In genomic region chr6:91236429-91236828, GRCm38 (mm10) we compare ENCODE assay signal across 15 mouse cellular contexts. TPM values are rescaled to one million over a fixed set of nuclear protein-coding genes. Genes with fewer than 3 reads are reported as not detected.
DNase-seq lines count a peak whose midpoint lies in the region; ATAC-seq and TF ChIP-seq lines count a peak whose summit lies in the region.
"Had no signal": no experiment of that assay in that cellular context is flagged by ENCODE, and none has a peak within 500 bp of the region (broad histone marks: within the 10 kb centered on the region; RNA-seq: fewer than 3 reads in every experiment).

No protein-coding gene starts in this region.

- no peaks in the 10 kb centered on the region for H3K79me2 ChIP-seq in MEL (ENCODE audit: control insufficient read depth, insufficient read depth, low read length, poor library complexity)

- no peak for TF ChIP-seq POLR2A in MEL (IDR thresholded peaks at IDR 0.05; ENCODE audit: control insufficient read depth in 1 of 2, insufficient read depth in 1 of 2, low read depth in 1 of 2, low read length in 2 of 2, poor library complexity in 1 of 2)

- no peak overlapping the region for H3K4me3 ChIP-seq in gastrocnemius, adult 2 months
- H3K4me3 ChIP-seq in MEL (ENCODE audit: control insufficient read depth in 1 of 2, insufficient read depth in 1 of 2, low read depth in 2 of 2, low read length in 2 of 2), result peak overlapping the region; percentile 9 to 33; a peak in 1 of 4 replicates
- no peak overlapping the region for H3K4me3 ChIP-seq in embryonic facial prominence, embryonic 11.5 days (ENCODE audit: low read depth, low read length)
- H3K4me3 ChIP-seq in limb, embryonic 11.5 days (ENCODE audit: low read depth, low read length), result no peak overlapping the region
- H3K4me3 ChIP-seq: left cerebral cortex, adult 2 months; midbrain, embryonic 12.5 days had no signal

- peak; percentile 78 for ATAC-seq in embryonic facial prominence, embryonic 11.5 days (replicated peaks; ENCODE audit: insufficient number of reproducible peaks, low FRiP score, low TSS enrichment, low read depth)
- peak; percentile 78 for ATAC-seq in limb, embryonic 11.5 days (ENCODE audit: insufficient number of reproducible peaks, low FRiP score, low TSS enrichment, low read depth)
- ATAC-seq in megakaryocyte-erythroid progenitor cell, adult 5-6 weeks (replicated peaks; ENCODE audit: low FRiP score, low TSS enrichment, poor library complexity, severe bottlenecking), result no peak
- no peak for ATAC-seq in granulocyte monocyte progenitor cell, adult 5-6 weeks (replicated peaks; ENCODE audit: poor library complexity, severe bottlenecking)

- DNase-seq in gastrocnemius, adult 2 months, result peak; percentile 68
- no peak for DNase-seq in gastrocnemius, postnatal 10 days
- peak; percentile 56 for DNase-seq in MEL (ENCODE audit: low read depth, low spot score)
- DNase-seq in embryonic facial prominence, embryonic 11.5 days (ENCODE audit: low spot score), result peak; percentile 93
- DNase-seq in limb, embryonic 11.5 days (ENCODE audit: low spot score), result peak; percentile 89
- DNase-seq in spleen, postnatal 4 days (ENCODE audit: low spot score in 2 of 2), result no peak
- DNase-seq: B cell, adult 2 months; kidney, postnatal 25 days; lung, embryonic 14.5 days; thymus, adult 18-20 months had no signal

- no peak for TF ChIP-seq EP300 in MEL (IDR thresholded peaks at IDR 0.05; ENCODE audit: low read depth in 1 of 2, low read length in 2 of 2)

- peaks cover 0 to 11% of the 10 kb centered on the region in 2 experiments; a peak in 2 of 4 replicates for H3K36me3 ChIP-seq in MEL (ENCODE audit: control insufficient read depth in 1 of 2, insufficient read depth in 2 of 2, low read length in 2 of 2)
- H3K36me3 ChIP-seq in embryonic facial prominence, embryonic 11.5 days (replicated peaks; ENCODE audit: control insufficient read depth, insufficient read depth, low read depth, low read length), result peaks cover 3% of the 10 kb centered on the region; the same call in 1 of the 2 replicates
- no peaks in the 10 kb centered on the region; the same call in 1 of the 2 replicates for H3K36me3 ChIP-seq in limb, embryonic 11.5 days (ENCODE audit: control insufficient read depth, insufficient read depth, low read length)
- H3K36me3 ChIP-seq: midbrain, embryonic 12.5 days had no signal

- H3K9ac ChIP-seq in MEL (ENCODE audit: control insufficient read depth, low read depth, low read length, poor library complexity, severe bottlenecking), result peak overlapping the region; percentile 50
- H3K9ac ChIP-seq in embryonic facial prominence, embryonic 11.5 days (replicated peaks; ENCODE audit: low read length), result no peak overlapping the region
- H3K9ac ChIP-seq in limb, embryonic 11.5 days (ENCODE audit: low read length), result no peak overlapping the region
- H3K9ac ChIP-seq: lung, embryonic 14.5 days; midbrain, embryonic 12.5 days had no signal

- peak overlapping the region; percentile 30 for H3K4me2 ChIP-seq in embryonic facial prominence, embryonic 11.5 days (ENCODE audit: low read depth, low read length)
- peak overlapping the region; percentile 25; the same call in 1 of the 2 replicates for H3K4me2 ChIP-seq in limb, embryonic 11.5 days (ENCODE audit: low read depth, severe bottlenecking)
- H3K4me2 ChIP-seq: lung, embryonic 14.5 days; midbrain, embryonic 12.5 days had no signal

- peaks cover 3 to 24% of the 10 kb centered on the region in 2 experiments; a peak in 3 of 4 replicates for H3K4me1 ChIP-seq in MEL (ENCODE audit: control insufficient read depth in 1 of 2, insufficient read depth in 2 of 2, low read length in 2 of 2)
- peaks cover 18% of the 10 kb centered on the region for H3K4me1 ChIP-seq in embryonic facial prominence, embryonic 11.5 days (ENCODE audit: control insufficient read depth, insufficient read depth, low read length)
- H3K4me1 ChIP-seq in limb, embryonic 11.5 days (ENCODE audit: control insufficient read depth, insufficient read depth, low read length), result peaks cover 32% of the 10 kb centered on the region

- WGBS in embryonic facial prominence, embryonic 11.5 days, result 23% methylated on average over 6 of the region's 6 CpGs
- WGBS in limb, embryonic 11.5 days, result 17% methylated on average over 6 of the region's 6 CpGs

- TF ChIP-seq CTCF in gastrocnemius, adult 2 months (IDR thresholded peaks at IDR 0.05), result no peak
- no peak for TF ChIP-seq CTCF in MEL (IDR thresholded peaks at IDR 0.05 in 2 of 3, conservative IDR thresholded peaks at IDR 0.05 in 1 of 3; ENCODE audit: control insufficient read depth in 1 of 3, insufficient read depth in 1 of 3, low read depth in 2 of 3, low read length in 3 of 3, poor library complexity in 1 of 3, severe bottlenecking in 1 of 3)

- peak overlapping the region; percentile 60 for H3K27ac ChIP-seq in gastrocnemius, adult 2 months
- peak overlapping the region; percentile 69 for H3K27ac ChIP-seq in MEL (ENCODE audit: control insufficient read depth, low read depth, low read length)
- peak overlapping the region; percentile 78 for H3K27ac ChIP-seq in embryonic facial prominence, embryonic 11.5 days (replicated peaks; ENCODE audit: low read depth, low read length)
- H3K27ac ChIP-seq in limb, embryonic 11.5 days (replicated peaks; ENCODE audit: low read depth, low read length), result peak overlapping the region; percentile 86
- H3K27ac ChIP-seq: left cerebral cortex, adult 2 months had no signal

- no peak for TF ChIP-seq RAD21 in MEL (IDR thresholded peaks at IDR 0.05; ENCODE audit: low read depth, low read length)

- H3K9me3 ChIP-seq in MEL (replicated peaks; ENCODE audit: insufficient read depth, low read length), result no peaks in the 10 kb centered on the region
- H3K9me3 ChIP-seq in embryonic facial prominence, embryonic 11.5 days (replicated peaks; ENCODE audit: control insufficient read depth, low read length), result no peaks in the 10 kb centered on the region
- no peaks in the 10 kb centered on the region for H3K9me3 ChIP-seq in limb, embryonic 11.5 days (ENCODE audit: control insufficient read depth, low read length)
- H3K9me3 ChIP-seq: midbrain, embryonic 12.5 days had no signal

- intact Hi-C loops in gastrocnemius, adult 2 months (cut with DNase I), result no loop called here

- H3K27me3 ChIP-seq in MEL (ENCODE audit: control insufficient read depth in 1 of 2, insufficient read depth in 2 of 2, low read length in 2 of 2), result no peaks in the 10 kb centered on the region
- no peaks in the 10 kb centered on the region for H3K27me3 ChIP-seq in embryonic facial prominence, embryonic 11.5 days (ENCODE audit: control insufficient read depth, insufficient read depth, low read length)
- no peaks in the 10 kb centered on the region for H3K27me3 ChIP-seq in limb, embryonic 11.5 days (ENCODE audit: control insufficient read depth, insufficient read depth, low read length)

TF ChIP-seq in MEL, 35 proteins besides CTCF, POLR2A, EP300 and RAD21:
- TF ChIP-seq MAX (IDR thresholded peaks at IDR 0.05; ENCODE audit: low read length), result peak; percentile 57; the same call in 1 of the 2 replicates
- TF ChIP-seq SMC3 (IDR thresholded peaks at IDR 0.05; ENCODE audit: low read depth, low read length), result no peak
- TF ChIP-seq RCOR1 (IDR thresholded peaks at IDR 0.05; ENCODE audit: low read depth, low read length), result no peak
- no peak for TF ChIP-seq TCF12 (IDR thresholded peaks at IDR 0.05; ENCODE audit: low read depth, low read length)
- no peak for TF ChIP-seq MAZ (IDR thresholded peaks at IDR 0.05; ENCODE audit: low read depth, low read length)

RNA-seq across cellular contexts. Expression of gene Fbln2, which starts 24.2 kb away (rescaled TPM):
- total RNA-seq in gastrocnemius, adult 2 months (2021), result 10 to 100 TPM; 43.6 to 64.7 TPM
- total RNA-seq in gastrocnemius, postnatal 10 days (2021), result 10 to 100 TPM; 63.3 to 73.2 TPM
- total RNA-seq in MEL (2012; rRNA removed), result 2.3 and 4.4 TPM in 2 replicates
- 1 to 10 TPM in 1 of 2 experiments, not detected in 1; 1.9 TPM for polyA plus RNA-seq in MEL (2012; ENCODE audit: insufficient read depth in 1 of 2, insufficient read length in 2 of 2, low read depth in 1 of 2, low replicate concordance in 2 of 2, missing spikeins in 1 of 2)
- polyA plus RNA-seq in embryonic facial prominence, embryonic 11.5 days (2014; fragmentation: Nextera tagmentation; extraction: Ambion mirVana), result 61.9 and 76.6 TPM in 2 replicates
- 78.7 and 79.9 TPM in 2 replicates for polyA plus RNA-seq in limb, embryonic 11.5 days (2014; fragmentation: Nextera tagmentation; extraction: Ambion mirVana)
- total RNA-seq in megakaryocyte-erythroid progenitor cell, adult 5-6 weeks (2014; fragmentation: Nextera tagmentation), result not detected in 2 replicates
- total RNA-seq in megakaryocyte-erythroid progenitor cell, adult 5-6 weeks (2017), result not detected in 2 replicates
- total RNA-seq in granulocyte monocyte progenitor cell, adult 5-6 weeks (2014; fragmentation: Nextera tagmentation), result not detected in 2 replicates
- total RNA-seq in granulocyte monocyte progenitor cell, adult 5-6 weeks (2017), result not detected in 2 replicates
- total RNA-seq: hematopoietic stem cell, adult 5-6 weeks had no signal

Comparison
In these comparisons a context has a peak if more than half of its experiments do, and no peak if none do; other contexts are left out.
1. DNase-seq: peak in gastrocnemius, adult 2 months (single experiment), MEL (single experiment), embryonic facial prominence, embryonic 11.5 days (single experiment) and limb, embryonic 11.5 days (single experiment); none in gastrocnemius, postnatal 10 days (single experiment) and spleen, postnatal 4 days (0 of 2).
2. H3K4me3 ChIP-seq: peak in MEL (2 of 2); none in gastrocnemius, adult 2 months (single experiment), embryonic facial prominence, embryonic 11.5 days (single experiment) and limb, embryonic 11.5 days (single experiment).
3. ATAC-seq: peak in embryonic facial prominence, embryonic 11.5 days (single experiment) and limb, embryonic 11.5 days (single experiment); none in megakaryocyte-erythroid progenitor cell, adult 5-6 weeks (single experiment) and granulocyte monocyte progenitor cell, adult 5-6 weeks (single experiment).
4. Peak in every context shown above with its lines, with median percentiles within 50 percentile points of each other: H3K27ac ChIP-seq.